ENCODE assay signal across 11 mouse cellular contexts in genomic region chr11:5650321-5650720, GRCm38 (mm10).
DNase-seq lines count a peak whose midpoint lies in the region; ATAC-seq and TF ChIP-seq lines count a peak whose summit lies in the region.
"Had no signal": no experiment of that assay in that cellular context is flagged by ENCODE, and none has a peak within 500 bp of the region (broad histone marks: within the 10 kb centered on the region; RNA-seq: fewer than 3 reads in every experiment).

No protein-coding gene starts in this region.

- H3K27me3 ChIP-seq in lung, embryonic 14.5 days (ENCODE audit: insufficient read depth, low read length), result no peaks in the 10 kb centered on the region
- no peaks in the 10 kb centered on the region; the same call in 1 of the 2 replicates for H3K27me3 ChIP-seq in splenic B cell, adult 2 months (ENCODE audit: control insufficient read depth, insufficient read depth, low read length, poor library complexity, severe bottlenecking)
- H3K27me3 ChIP-seq in forebrain, embryonic 10.5 days (ENCODE audit: poor library complexity, severe bottlenecking), result no peaks in the 10 kb centered on the region
- H3K27me3 ChIP-seq: hindbrain, embryonic 13.5 days; limb, embryonic 13.5 days had no signal

- TF ChIP-seq CTCF in gastrocnemius, adult 2 months (IDR thresholded peaks at IDR 0.05), result peak; percentile 44
- peak; percentile 35 for TF ChIP-seq CTCF in lung, embryonic 14.5 days (IDR thresholded peaks at IDR 0.05; ENCODE audit: low read depth)

- ATAC-seq in lung, embryonic 14.5 days (ENCODE audit: insufficient read depth), result no peak

- intact Hi-C loops in gastrocnemius, adult 2 months (cut with DNase I), result no loop called here

- H3K36me3 ChIP-seq in lung, embryonic 14.5 days (ENCODE audit: insufficient read depth), result no peaks in the 10 kb centered on the region
- no peaks in the 10 kb centered on the region for H3K36me3 ChIP-seq in splenic B cell, adult 2 months (ENCODE audit: control insufficient read depth, insufficient read depth, low read length, poor library complexity, severe bottlenecking)
- H3K36me3 ChIP-seq in forebrain, embryonic 10.5 days (replicated peaks), result no peaks in the 10 kb centered on the region
- H3K36me3 ChIP-seq: hindbrain, embryonic 13.5 days; limb, embryonic 13.5 days had no signal

- H3K9ac ChIP-seq in lung, embryonic 14.5 days, result no peak overlapping the region
- H3K9ac ChIP-seq: hindbrain, embryonic 13.5 days; limb, embryonic 13.5 days had no signal

- H3K27ac ChIP-seq in gastrocnemius, adult 2 months, result no peak overlapping the region
- no peak overlapping the region for H3K27ac ChIP-seq in lung, embryonic 14.5 days (ENCODE audit: low read depth)
- no peak overlapping the region for H3K27ac ChIP-seq in forebrain, embryonic 10.5 days
- H3K27ac ChIP-seq: hindbrain, embryonic 13.5 days; limb, embryonic 13.5 days had no signal

- WGBS in lung, embryonic 14.5 days, result 56% methylated on average over 7 of the region's 7 CpGs
- WGBS in forebrain, embryonic 10.5 days, result 62% methylated on average over 7 of the region's 7 CpGs

- no peaks in the 10 kb centered on the region for H3K9me3 ChIP-seq in lung, embryonic 14.5 days (ENCODE audit: low read depth, low read length)
- H3K9me3 ChIP-seq in forebrain, embryonic 10.5 days, result no peaks in the 10 kb centered on the region
- H3K9me3 ChIP-seq: hindbrain, embryonic 13.5 days; limb, embryonic 13.5 days had no signal

- H3K4me1 ChIP-seq in lung, embryonic 14.5 days (ENCODE audit: insufficient read depth), result no peaks in the 10 kb centered on the region
- no peaks in the 10 kb centered on the region for H3K4me1 ChIP-seq in forebrain, embryonic 10.5 days
- H3K4me1 ChIP-seq: hindbrain, embryonic 13.5 days; limb, embryonic 13.5 days had no signal

- no peak for DNase-seq in gastrocnemius, adult 2 months
- DNase-seq in gastrocnemius, postnatal 25 days, result no peak
- peak; percentile 26 for DNase-seq in lung, embryonic 14.5 days
- no peak for DNase-seq in lung, adult 18-20 months
- DNase-seq in ZHBTc4 (ENCODE audit: low read depth, low spot score), result peak; percentile 49
- peak; percentile 64 for DNase-seq in splenic B cell, adult 2 months (ENCODE audit: low read depth, low spot score)
- no peak for DNase-seq in forebrain, embryonic 10.5 days (ENCODE audit: extremely low spot score, low spot score)
- DNase-seq in layer of hippocampus, adult 11-12 months (ENCODE audit: low spot score), result no peak
- DNase-seq: cerebellum, postnatal 36 days had no signal

- no peak overlapping the region for H3K4me2 ChIP-seq in lung, embryonic 14.5 days
- H3K4me2 ChIP-seq: hindbrain, embryonic 13.5 days; limb, embryonic 13.5 days had no signal

- H3K4me3 ChIP-seq in gastrocnemius, adult 2 months, result no peak overlapping the region
- no peak overlapping the region for H3K4me3 ChIP-seq in lung, embryonic 14.5 days (ENCODE audit: low read depth, low read length)
- no peak overlapping the region for H3K4me3 ChIP-seq in forebrain, embryonic 10.5 days
- H3K4me3 ChIP-seq: hindbrain, embryonic 13.5 days; limb, embryonic 13.5 days had no signal

Comparison
In these comparisons a context has a peak if more than half of its experiments do, and no peak if none do; other contexts are left out.
1. DNase-seq: peak in lung, embryonic 14.5 days (single experiment), ZHBTc4 (single experiment) and splenic B cell, adult 2 months (single experiment); none in gastrocnemius, adult 2 months (single experiment), gastrocnemius, postnatal 25 days (single experiment), lung, adult 18-20 months (0 of 2), forebrain, embryonic 10.5 days (single experiment) and layer of hippocampus, adult 11-12 months (single experiment).